Mouse (Mus musculus) layer of hippocampus, postnatal 10 days (tissue): Measurements from ENCODE around the gene Nfic. TPM values are rescaled to one million over a fixed set of nuclear protein-coding genes. Genes with fewer than 3 reads are reported as not detected.

Source experiments
- DNase-seq, 2 experiments: peaks; one replicate each; pipeline ENCODE4 v3.0.0; 2021; ENCODE audit warnings: low spot score in 2 of 2
- long read RNA-seq: library from polyadenylated mRNA; stranded (forward); transcript quantifications from one replicate; pipeline ENCODE4 v2.0.0, GENCODE M21; 2023
- total RNA-seq, 2 experiments: library from RNA; stranded (reverse); gene quantifications; 2 replicates each; pipeline ENCODE4 v1.2.3; 2021

The Nfic gene
- 10 to 100 TPM; 51.2 to 55.8 TPM for total RNA-seq
- long read RNA-seq, partial matches to known transcripts: 0 of 9 reads
- long read RNA-seq, other reads (novel, unspliced or antisense): 7 of 9 reads

DNA sequence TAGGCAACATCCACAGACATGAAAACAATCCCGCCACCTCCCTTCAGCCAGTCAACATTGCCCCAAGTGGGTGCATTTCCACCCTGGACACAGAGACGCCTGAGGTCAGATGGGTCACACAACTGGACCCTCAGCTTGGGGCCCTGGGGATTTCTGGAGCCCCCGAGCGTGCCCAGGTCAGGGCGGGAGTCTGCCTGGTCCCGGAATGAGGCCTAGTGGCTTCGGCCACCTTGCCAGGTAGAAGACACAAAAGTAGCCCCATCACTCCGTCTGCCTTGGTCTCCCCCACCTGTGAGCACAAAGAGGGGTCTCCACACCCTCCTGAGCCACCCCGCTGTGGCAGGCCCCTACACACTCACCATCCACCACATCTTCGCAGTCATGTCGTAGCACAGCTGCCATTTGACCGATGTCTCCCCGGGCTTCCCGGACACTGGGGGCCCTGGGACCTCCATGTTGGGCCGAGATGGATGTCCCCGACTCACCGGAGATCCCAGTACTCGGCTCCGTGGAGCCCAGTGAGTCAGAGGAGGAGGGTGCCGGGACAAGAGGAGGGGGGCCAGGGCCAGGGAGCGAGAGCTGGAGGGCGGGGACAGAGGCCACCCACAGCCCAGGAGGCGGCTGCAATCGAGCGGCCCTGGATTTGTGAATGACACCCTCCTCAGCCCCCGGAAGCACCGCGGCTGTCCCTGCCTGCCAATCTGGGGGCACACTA is at the start of gene Nfic:
Nfic (minus strand) TSS at position 455 of the 715 bp plus-strand sequence.
- peak in 1 of 2 experiments; percentile 10 for DNase-seq

DNA sequence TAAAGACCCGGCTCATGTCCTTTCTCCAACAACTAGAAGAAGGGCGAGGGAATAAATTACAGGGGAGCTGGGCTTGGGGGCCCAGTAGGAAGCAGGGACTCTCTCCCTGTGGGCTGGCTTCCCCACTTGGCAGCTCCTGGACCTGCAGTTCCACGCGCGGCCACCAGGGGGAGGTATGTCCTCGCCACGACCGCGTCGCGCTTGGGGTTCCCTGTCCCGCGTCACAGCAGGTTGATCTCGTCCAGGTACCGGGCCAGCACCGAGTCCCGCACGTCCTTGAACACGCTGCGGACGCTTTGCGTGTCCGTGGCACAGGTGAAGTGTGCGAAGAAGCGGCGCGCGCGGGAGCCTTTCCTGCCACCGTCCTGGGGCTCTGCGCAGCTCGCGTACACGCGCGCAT is 47.2 kb upstream of the Nfic start:
- peak; percentile 96 to 97 for DNase-seq

DNA sequence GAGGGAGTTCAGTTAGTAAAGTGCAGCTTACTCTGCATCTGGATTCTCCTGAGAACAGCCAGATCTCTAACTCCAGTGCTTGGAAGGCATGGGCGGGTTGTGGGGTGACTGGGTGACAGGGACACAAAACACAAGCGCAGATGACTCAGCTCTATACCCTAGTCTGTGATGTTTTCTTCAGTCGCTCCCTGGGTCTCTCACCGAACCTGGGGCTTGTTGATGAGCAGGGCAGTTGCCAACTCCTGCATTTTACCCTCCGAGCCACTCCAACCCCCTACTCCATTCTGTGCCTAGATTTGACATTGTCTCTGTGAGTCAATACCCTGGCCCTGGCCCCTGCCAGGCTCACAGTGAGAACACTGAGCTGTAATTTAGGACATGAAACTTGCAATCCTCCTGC is 46.4 kb upstream of the Nfic start:
- DNase-seq: no peak

DNA sequence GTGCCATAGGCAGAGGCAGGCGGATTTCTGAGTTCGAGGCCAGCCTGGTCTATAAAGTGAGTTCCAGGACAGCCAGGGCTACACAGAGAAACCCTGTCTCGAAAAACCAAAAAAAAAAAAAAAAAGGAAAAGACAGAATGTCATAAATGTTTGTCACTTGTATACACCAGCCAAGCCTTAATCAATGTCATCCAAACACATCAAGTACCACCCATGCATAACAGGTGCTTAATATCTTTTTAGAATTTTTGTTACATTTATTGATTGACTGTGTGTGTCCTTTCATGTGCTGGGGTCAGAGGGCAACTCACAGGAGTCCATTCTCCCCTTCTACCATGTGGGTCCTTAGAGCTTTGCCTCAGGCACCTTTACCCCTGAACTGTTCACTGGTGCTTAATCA is 44.6 kb upstream of the Nfic start, which contains the start of gene S1pr4:
S1pr4 (minus strand) TSS at position 101 of the 400 bp plus-strand sequence.
- no peak for DNase-seq

DNA sequence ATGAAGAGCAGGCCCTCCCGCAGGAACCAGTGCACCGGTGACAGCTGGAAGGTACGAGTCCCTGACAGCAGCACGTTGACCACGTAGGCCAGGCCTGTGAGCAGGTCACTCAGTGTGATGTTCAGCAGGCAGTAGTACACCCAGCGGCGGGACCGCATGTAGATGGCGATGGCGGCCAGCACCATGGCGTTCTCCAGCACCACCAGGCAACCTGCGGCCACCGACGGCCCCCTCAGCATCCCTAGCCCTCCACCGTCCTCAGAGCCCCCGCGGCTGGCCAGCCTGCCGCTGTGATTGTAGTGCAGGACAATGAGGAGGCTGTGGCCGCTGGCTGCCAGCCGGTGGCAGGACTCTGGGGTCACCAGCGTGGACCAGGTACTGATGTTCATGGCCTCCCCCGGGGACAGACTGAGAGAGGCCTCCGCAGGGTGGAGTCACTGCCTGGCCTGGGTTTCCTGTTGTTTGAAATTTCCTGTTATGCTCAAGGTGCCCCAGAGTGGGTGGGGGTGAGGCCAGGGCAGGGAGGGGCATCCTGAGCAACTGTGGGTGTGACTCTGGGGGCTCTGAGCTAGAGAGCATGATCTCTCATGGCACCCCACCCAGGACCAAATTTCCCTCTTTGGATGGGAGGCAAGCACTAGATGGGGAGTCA is 43.9 kb upstream of the Nfic start:
- no peak for DNase-seq

DNA sequence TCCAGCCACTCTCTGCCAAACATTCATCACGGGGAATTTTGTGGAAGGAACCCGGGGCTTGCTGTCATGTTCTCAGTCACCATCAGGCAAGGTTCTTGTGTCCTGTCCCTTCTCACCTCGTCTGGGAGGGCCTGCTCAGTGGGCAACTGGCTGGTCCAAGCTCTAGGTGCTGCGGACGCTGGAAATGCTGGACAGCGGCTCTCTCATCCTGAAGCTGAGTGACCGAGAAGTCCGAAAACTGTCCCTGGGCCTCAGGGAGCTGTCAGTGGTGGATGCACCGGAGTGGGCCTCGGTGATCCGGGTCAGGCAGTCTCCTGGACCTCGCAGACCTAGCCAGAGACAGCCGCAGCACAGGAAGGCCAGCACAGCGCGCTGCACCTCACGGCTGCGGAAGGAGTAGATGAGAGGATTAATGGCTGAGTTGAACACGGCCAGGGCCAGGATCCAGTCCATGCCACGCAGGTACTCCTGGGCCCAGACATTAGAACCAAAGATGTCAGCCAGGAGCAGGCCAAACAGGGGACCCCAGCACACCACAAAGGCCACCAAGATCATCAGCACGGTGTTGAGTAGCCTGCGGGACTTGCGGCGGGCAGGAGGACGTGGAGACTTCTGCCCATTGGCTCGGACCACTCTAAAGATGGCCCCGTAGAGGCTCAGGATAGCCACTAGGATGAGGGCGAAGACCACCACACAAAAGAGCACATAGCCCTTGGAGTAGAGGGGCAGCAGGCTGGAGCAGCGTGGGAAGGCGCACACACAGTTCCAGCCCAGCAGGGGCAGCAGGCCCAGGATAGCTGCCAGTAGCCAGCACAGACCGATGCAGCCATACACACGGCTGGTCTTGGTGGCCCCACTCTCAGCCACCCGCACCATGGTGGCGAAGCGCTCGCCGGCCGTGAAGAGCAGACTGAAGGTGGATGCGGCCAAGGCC is 43.1 kb upstream of the Nfic start:
- no peak for DNase-seq

DNA sequence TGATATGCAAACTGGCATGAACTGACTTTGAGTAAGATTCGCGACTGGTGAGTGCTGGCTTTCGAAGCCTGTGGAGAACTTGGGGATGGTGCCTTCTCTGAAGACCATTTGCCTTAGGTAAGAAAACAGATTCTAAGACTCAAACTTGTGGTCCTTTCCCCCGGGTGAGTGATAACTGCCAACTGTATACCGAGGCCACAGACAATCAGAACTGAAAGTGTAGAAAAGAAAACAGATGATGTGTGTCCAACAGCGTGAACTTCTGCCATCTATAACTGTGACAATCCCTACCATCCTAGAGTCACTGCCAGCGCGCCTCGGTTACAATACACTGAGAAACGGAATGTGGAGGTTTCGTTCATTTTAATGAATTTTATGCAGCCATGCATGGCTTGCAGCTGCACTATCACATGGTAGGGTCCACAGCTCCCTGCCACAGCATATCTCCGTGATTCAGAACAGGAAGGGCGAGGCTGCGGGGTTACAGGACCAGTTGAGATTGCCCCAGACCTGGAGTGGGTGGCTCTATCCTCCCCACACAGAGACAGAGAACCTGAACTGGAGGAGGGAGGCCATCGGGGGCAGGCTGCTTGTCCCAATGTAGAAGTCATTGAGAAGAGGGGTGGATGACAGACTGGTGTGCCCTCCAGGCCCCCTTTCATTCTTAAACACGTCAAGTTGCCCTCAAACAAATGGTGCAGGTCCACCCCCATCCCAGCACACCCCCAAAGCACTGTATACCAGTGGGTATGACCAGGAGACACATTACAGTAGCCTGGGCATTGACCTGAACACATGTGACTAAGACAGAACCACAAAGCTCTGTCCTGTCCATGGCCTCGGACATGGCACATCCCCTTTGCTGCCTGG is 42.2 kb upstream of the Nfic start:
- no peak for DNase-seq

DNA sequence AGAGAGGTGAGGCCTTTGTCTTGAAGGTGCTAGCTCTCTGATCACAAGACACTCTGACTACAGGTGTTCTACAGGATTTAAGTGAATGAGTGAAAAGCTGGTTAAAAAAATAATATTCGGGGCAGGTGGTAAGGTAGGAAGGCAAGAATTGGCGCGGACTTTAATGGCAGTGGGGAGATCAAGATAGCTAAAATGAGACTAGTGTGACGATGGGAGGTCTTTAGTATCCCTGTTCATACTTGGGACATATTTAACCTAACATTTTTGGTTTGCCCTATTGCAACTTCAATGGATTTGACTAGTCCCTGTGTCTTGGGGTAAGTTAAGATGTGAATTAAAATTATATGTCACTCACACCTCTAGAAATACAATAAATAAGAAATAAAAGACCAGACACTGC is 41.5 kb upstream of the Nfic start:
- DNase-seq: no peak

DNA sequence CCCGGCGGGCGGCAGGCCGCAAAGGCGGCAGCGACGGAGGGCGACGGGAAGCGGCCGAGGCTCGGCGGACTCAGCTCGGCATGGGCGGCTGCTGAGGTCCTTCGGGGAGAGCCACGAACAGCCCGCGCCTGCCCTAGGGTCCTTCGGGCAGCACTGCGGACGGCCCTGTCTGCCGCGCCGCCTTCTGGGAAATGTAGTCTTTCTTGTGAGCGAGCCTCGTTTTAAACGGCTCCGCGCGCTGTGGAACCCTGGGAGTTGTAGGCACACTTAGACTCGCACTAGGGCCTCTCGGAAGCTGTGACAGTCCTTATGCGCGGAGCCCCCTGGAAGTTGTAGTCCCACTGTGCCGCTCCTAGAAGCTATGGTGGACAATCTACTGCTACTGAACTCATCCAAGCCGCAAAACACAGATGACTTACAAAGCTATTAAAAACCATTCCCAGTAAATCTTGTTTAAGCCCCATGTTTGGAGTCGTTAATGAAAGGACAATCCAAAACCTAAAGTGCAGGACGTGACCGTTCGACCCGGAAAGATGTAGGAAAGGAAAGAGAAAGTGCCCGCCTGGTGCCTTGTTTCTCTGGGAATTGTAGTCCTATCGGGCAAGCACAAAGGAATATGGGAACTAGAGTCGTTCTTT is 40.9 kb upstream of the Nfic start, which contains the start of gene Ncln:
Ncln (minus strand) TSS at position 129 of the 638 bp plus-strand sequence.
- DNase-seq: peak; percentile 97 to 98

DNA sequence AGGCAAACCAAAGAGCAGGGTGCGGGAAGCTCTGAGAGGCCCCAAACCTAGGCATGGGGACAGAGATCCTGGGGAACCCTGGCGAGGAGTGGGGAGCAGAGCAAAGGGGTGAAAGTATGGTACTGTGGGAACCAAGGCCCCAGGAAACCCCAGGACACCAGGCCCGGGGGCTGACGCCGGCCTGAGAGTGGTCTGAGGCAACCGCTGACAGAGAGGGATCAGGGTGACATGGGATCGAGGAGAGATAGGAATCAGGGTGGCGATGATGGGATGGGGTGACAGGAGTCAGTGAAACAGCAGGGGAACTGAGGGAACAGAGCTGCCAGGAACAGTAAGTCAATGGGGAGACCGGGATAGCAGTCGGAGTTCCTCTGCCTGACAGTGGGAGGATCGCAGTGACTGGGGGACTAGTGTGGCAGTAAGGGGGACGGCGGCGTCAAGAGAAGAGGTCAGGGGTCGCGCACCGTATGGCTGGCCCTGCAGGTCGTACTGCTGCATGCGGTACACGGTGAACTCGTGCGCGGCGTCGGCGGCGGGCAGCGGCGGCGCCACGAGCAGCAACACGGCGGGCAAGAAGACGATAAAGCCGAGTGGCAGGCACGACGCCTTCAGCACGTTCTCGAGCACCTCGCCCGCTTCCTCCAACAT is 40.3 kb upstream of the Nfic start:
- DNase-seq: no peak

DNA sequence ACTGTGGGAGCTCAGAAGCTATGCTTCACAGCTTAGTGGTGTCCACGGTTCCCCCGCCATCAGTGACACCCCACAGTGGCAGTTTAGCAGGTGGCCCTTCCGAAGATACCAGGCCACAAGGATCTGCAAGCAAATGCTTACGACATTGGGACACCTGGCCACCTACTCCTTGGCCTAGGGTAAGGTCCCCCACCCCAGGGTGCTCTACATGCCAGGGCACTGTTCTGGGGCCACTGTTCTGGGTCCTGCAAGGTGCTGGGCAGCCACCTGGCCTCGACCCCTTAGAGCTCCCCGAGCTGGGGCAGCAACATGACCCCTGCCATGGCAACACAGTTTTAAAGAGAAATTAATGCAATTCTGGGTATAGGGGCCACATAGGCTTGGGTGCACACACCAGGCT is 39.7 kb upstream of the Nfic start:
- DNase-seq: no peak

DNA sequence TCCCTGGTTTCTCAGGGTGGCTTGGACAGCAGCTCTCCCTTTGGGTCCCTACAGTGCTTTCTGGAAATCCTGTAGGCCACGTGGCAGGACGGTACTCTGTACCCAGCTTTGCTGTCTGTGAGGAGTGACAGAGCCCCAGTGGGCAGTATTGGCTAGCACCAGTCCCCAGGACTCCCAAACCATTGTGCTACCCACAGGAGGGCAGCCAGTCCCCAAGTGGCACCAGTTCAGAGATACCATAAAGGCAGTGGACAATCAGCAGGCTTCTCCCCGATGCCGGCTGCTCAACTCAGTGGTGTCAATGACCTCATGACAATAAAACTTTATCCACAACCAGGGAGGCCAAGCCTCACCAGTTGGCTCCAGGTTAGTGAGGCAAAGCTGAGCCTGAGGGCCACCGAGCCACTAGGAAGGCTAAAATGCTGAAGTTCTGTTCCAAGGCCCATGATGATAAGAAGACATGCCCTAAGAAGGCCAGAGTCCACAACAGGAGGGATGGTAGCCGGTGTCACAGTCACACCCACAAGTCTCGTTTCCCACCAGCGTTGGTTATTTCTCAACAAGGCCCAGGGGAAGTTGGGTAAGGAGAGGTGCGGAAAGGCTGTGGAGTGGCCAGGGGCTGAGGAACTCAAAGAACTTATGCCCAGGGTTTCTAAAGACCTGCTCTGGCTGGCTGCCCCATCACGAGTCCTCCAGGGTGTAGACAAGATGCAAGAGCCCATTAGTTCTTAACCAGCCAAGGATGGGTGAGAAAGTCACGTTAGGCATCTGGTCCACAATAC is 39.0 kb upstream of the Nfic start:
- no peak for DNase-seq

DNA sequence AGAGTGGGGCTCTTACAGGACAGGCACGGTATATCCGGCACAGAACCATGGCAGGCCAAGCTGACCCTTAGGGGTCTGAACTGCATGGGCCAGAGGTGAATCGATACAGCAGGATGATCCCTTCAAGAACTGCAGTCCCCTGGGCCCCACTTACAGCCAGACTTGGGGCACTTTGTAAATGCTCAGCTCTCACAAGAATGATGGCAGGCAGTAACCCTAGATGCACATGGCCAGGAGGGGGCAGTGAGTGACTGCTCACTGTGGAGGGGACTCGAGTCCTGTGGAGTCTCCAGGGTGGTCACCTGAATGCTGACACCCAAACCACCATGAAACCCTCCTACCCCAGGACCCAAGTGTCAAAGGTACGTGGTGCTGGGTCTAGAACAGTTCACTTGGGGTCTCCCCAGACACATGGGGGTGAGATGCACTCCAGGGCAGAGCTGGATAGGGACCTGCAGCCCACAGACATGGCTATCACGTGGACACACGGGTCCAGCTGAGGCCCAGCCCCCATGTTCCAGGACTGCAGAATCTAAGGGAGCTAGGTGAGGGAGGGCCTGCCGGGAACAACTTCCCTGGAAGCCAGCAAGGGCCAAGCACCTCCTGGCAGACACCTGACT is 38.3 kb upstream of the Nfic start:
- no peak for DNase-seq

DNA sequence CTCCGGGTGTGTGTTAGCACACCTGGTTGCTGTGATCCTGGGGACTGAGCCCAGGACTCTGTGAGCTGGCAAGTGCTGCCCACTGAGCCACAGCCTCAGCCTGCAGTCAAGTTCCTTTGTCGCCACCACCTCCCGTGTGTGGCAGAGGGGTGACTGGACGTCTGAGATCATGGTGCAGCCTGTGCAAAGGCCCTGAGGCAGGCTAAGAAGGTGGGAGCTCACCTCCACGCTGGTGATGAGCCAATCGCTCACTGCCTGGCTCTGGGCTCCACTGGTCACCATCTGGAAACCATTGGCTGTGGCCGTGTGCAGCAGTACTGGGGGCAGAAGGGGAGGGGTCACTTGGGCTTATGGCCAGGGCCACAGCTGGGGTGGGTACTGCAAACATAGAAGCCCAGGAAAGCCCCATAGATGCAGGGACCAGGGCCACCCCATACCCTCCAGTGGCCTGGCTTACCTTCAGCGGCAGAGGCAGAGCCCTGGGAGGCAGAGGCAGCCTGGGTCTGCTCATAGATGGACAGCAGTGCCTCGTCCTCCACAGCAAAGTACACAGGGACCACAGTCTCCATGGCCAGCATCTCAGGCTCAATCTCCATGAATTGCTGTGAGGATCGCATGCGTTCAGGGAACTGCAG is 37.3 kb upstream of the Nfic start:
- DNase-seq: no peak

DNA sequence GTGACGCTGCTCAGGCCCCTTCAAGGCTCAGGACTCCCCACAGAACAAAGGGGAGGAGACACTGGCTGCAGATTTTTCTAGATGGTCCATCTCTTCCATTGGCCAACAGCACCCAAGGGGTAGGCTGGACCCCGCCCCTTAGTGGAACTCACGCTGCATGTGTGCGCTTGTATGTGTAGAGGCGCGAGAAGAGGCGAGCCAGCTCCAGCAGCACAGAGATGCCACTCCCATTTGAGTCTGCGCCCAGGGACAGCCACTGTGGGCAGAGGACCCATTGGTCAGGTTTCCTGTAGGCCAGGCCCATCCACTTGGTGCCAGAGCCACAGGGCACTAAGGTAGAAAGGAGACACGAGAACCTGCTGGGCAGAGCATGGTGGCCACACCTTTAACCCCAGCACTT is 35.6 kb upstream of the Nfic start:
- no peak for DNase-seq

DNA sequence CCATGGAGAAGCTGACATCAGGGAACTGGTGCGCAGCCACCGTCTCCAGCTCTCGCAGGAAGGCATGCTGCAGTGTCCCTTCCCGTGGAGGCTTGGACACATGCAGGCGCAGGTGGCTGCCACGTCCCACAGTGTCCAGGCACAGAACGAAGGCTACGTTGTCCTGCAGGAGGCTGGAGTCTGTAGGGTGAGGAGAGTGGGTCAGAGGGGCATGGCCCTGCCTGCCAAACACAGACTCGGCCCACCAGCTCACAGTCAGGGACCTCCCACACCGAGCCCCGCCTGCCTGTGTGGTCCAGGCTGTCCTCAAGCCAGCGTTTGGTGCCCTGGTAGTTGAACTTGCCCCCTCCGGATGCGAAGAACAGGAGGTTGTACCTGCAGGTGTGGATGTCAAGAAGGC is 34.5 kb upstream of the Nfic start:
- no peak for DNase-seq

DNA sequence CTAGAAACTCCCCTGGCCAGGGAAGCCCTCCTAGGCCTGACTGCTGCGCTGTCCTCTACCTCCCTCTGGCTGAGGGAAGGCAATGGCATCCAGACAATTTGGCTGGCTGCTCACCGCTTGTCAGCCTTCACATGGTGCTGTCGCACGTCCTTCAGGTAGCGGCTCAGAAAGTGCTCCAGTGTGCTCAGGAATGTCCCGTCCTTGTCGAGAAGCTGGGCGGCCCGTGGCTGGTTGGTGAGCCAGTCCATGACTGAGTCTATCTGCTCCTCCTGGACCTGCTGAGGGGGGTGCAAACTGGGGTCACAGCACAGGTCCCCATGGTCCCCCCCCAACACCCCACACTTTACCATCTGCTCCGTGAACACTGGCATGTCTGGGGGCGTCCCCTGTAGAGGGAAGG is 32.6 kb upstream of the Nfic start:
- no peak for DNase-seq

DNA sequence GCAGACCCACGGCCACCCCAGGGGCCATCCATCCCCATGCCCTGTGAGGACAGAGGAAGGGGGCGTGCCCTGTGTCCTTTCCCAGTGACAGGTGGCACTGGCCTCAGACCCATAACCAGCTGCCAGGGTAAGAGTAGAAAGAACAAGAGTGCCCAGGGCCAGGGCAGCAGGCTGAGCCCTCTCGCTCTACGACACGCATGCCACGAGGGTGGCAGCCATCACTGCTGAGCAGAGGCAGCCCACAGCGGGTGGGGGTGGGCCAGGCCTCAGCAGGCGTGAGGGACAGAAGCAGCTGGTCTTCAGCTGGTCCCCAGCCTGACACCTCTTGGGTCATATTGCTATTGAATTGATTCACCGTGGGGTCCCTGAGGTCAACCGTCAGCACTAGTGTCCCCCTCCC is 31.1 kb upstream of the Nfic start:
- no peak for DNase-seq
